Mouse (Mus musculus) kidney, postnatal 4 days (tissue): ENCODE results near the gene Tpm4.

Experiments
- DNase-seq, 2 experiments: peaks; one replicate each; pipeline ENCODE4 v3.0.0; 2021; ENCODE audit warnings: mixed read lengths in 2 of 2

Gene Tpm4

DNA sequence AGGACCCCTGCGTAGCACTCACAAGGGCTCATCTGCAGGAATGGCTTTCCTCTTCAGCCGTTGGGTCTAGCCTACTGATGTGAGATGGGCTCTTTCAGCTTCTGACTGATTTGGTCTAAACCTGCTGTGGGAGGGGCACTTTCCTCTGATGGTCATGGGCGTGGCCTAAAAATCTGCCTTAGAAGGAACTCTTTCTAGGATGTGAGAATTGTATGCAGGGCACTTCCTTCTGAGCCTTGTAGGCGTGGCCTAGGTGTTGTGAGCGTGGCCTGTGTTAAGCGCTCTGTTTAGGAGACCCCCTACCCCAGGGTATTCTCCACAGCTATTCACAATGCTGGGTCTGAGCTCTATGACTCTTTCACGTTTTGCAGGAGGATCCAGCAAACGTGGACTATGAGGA is 63.2 kb downstream of the Tpm4 start:
- no peak for DNase-seq
